Mouse (Mus musculus): Measurements from ENCODE around the gene Gfod1.

Gfod1 gene

DNA sequence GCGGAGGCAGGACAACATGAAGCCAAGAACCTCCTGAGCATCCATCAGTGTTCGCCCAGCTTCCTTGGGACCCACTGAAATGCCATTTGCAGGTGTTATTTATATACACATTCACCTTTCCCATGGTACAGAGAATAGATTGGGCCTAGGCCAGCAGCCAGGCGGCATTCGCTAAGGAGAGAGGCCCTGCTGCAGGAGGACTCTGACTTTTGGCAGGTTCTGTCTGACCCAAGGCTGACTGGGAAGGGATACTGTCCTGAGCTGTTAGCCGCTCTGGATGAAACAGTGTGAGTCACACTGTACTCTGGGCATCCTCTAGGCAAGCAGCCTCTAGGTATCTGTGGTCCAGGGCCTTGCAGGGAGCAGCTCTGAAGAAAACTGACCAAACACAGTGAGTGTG, 6.4 kb downstream of the Gfod1 start:
- DNase-seq = no peak

DNA sequence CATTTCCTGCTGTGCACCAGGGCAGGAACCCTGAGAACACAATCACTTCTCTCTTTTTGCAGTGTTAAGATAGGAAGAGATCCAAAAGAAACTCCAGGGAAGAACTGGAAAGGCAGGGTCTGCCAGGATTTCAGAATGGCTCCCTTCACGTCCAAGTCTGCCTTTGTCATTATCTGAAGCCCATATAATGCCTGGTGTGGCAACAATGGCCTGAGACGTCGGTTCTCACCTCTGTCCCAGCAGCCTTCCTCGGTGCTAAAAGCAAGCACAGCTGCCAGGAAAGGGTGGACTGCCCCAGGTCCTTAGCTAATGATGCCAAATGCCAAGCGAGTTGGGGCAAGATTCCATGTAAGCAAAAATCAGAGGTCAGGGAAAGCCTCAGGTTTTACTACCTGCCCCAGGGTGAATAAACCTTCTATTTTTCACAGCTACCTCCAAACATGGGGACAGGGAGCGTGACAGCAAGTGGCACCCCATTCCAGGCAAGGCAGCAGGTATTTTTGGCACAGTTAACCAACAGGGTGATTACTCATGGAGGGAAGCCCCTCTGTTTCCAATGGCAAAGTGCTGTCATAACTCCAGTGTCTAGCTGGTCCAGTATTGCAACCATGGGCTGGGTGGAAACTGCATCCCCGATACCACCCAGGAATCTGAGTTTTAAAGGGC, 7.7 kb downstream of the Gfod1 start:
- no peak for DNase-seq

DNA sequence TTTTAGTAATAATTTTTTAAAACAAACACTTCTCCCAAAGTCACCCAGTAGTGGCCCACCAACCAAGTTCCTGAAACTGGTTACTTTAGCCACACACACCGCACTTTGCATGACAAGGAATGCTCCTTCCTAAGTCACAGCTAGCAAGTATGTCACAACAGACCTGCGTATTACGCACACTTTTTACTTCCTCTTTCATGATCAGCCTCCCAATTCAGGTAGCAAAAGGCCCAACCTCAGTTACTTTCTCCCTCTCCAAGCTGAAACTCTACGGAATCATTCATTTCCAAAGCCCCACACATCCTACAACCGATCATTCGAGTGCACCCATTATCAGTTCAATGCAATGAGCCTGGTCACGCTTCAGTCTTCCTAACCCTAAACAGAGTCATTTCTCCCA, 8.3 kb downstream of the Gfod1 start:
- no peak for DNase-seq

DNA sequence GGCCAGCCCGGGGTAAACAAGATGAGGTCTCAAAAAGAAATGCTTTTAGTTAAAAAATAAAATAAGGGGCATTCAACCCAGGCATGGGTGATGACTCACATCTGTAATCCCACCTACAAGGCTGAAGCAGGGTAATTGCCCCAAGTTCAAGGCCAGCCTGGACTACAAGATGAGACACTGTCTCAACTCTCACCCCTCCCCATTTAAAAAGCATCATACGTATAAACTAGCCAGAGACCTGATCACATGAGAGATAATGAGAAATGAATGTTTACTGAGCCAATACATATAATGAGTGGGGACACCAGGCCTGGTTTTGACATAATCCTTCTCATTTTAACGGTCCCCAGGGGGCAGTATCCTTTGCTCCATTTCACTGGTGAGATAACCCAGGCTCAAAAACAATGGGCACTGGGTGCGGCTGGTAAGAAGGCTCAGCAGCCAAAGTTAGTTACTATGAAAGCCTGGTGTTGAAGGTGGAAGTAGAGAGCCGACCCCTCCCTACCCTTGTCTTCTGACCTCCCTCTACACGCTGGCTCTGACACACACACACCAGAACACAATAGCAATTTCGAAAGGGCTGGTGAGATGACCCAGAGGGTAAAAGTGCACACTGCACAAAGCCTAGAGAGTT, 8.9 kb downstream of the Gfod1 start:
- DNase-seq = no peak

DNA sequence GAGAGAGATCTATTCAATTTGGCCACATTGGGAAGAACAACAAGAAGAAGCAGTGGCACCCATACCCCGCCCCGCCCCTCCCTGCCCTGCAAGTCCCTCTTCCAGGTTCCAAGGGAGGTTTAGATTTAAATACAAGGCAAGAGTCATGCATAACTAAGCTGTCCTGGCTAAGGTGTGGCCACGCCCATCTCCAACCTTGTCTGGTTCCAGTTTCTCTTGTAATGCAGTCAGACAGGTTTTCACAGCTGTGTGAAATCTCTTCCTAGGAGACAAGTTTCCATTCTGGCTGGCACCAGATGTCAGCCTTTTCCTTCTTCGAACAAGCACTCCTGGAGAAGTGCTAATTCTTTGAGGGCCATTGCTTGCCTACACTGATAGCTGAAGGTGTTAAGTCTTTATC, 11.1 kb downstream of the Gfod1 start:
- DNase-seq = no peak

DNA sequence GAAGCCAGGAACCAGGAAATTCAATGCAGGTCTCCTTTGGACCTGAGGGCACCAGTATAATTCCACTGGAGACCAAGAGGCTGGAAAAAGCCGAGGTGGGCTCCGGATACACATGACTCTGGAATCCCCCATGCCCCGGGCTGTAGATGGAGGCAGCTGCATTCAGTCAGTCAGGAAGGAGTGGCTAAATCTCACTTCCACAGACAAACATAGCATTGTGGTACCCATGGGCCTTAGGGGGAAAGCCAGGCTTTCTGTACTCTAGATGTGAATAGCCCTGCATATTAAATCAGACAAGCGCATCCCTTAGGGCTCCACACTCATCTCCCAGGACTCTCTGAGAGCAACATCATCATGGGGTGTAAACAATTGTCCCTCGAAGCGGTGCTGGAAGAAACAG, 14.9 kb downstream of the Gfod1 start:
- no peak for DNase-seq

DNA sequence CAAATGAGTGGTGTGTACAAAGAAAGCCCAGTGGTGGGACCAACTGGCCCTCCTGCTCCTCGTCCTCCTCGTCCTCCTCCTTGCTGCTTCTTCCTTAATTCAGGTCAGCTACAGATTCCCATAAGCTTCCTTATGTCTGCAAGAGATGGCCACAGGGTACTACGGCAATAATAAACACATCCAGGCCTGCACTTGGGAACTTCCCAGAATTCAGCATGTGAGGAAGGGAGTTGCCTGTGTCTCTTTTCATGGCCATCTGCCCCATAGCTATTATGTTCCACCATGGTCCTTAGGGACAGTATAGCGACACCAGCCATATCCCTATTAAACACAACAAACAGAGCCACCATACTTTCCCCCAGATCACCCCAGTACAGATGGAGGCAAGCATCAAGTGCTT, 15.5 kb downstream of the Gfod1 start:
- DNase-seq = no peak

DNA sequence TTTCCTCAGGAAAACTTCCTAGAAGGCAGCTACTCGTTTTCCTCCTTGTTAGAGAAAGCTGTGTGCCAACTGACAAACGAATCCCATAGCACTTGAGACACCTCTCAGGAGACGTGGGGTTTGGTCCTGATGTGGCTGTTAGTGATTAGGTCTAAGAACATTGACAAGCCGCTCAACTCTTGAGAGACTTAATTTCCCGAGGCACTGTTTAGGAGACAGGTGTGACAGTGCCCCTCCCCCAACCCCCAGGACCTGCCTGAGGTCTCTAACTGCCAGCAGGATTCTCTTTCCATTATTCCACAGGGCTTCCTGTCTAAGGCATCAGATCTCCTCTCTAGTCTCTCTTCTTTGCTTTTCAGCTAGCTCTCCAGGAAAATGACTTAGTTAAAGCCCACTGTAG, 15.9 kb downstream of the Gfod1 start:
- no peak for DNase-seq

DNA sequence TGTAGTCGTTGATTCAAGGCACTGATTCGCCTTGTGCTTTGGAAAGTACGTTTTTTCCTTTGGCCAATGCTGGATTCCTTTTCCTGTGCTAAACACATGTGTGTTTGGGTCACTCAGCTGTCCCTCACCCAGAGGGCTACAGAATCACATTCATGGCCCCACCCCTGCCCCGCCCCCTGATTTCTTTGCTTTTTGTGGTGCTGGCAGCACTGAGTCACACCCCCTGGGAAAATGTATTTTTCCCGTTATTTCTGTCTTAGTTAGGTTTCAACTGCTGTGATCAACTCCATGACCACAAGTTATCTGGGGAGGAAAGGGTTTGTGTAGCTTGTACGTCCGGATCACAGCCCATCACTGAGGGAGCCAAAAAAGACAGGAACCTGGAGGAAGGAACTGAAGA, 17.1 kb downstream of the Gfod1 start:
- no peak for DNase-seq

DNA sequence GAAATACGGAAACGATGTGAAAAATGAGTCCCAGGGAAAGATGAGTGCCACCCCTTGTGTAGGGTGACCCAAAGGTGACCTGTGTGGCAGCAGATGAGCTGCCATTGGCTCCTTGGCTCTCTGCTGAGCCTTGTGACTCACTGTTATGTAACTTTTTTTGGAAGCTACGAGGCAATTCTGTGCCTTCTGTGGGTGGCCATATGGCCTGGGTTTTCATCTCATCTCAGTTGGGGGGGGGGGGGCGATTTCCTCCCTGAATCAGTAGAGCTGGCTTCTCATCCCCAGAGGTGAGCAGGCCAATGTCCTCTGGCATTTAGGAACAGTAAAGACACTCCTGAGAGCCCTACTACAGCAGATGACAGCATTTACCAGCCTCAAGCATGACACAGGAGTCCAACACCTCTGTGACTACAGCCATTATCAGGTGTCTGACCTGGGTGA, 19.2 kb downstream of the Gfod1 start:
- DNase-seq = no peak

DNA sequence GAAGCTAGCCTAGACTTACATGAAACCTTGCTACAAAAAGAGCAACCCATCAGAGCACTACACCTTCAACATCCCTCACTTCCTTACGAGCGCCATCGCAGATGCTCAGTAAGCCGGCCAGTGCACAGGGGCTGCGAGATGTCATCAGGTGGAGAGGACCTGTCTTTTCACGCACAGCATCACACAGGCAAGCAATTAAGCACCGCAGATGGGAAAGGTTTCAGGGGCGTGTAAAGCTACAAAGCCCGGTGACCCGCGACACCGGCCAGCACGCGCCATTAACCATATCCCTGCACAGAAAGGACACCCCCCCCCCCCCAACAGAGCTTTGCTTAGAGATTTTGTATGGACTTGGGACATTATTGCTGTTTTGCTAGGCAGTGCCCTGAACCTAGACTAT, 30.1 kb downstream of the Gfod1 start:
- no peak for DNase-seq

DNA sequence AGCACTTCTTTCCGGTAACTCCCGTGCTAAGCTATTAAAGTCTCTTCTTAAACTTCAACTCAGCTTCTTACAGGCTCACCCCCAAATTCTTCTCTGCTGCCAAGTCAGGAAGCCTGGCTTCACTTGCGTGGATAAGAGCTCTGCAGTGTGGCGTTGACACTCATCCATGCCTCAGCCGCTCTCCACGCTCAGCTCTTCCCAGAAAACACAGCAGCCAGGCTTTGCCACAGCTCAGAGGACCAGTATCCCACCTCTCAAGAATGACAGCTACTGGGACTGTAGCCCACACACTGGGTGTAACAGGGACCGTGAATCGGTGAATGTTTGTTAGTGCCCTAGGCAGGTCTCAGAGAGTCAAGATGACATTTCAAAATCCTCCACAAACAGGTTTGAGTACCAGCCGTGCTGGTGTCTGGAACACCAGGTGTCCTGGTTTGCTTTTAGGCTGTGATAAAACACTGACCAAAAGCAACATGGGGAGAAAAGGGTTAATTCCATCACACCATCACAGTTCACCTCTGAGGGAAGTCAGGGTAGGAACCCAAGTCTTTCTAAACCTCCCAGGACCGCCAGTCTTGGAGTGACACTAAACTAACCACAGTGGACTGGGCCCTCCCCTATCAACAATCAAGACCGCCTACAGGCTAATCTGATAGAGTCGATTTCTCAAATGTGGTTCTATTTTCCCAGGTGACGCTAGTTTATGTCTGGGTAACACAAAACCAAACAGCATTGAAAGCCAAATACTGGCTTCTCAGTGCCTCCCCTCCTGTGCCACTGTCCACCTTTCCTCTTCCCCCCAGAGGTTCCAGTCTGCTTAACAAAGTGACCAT, 31.5 kb downstream of the Gfod1 start:
- no peak for DNase-seq

DNA sequence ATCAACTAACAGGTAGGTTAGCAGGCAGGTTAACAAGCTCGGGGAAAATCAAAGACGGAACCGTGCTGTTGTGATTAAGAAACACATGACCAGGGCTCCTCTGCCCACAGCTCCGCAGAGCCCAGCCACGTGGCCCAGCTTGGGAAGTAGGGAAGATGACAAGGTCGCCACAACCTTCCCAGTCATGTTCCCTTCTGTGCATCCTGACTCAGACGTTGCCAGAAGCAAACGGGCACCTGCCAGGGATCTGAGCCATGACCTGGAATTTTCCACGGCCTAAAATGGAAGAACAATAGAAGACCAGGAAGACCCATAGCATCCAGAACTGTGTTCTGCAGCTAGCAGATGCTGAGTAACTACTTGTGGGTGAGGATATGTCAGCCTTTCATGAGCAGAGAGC, 32.5 kb downstream of the Gfod1 start:
- DNase-seq = no peak

DNA sequence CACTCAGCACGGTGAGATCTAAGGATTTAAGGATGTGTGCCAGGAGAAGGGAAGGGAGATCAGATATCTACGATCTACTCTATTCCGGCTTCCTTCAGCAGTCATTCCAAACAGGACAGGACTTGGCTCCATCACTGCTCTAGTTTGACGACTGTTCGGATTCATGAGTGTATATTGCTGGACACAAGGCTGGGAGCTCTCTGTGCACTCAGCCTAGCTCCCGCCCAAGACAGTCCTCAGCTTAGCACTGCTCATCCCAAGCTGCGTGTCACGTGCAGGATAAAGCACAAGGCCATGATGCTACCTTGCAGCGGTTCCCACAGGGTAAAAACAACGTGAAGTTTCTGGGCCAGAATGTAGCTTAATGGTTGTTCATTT, 33.8 kb downstream of the Gfod1 start:
- DNase-seq = no peak

DNA sequence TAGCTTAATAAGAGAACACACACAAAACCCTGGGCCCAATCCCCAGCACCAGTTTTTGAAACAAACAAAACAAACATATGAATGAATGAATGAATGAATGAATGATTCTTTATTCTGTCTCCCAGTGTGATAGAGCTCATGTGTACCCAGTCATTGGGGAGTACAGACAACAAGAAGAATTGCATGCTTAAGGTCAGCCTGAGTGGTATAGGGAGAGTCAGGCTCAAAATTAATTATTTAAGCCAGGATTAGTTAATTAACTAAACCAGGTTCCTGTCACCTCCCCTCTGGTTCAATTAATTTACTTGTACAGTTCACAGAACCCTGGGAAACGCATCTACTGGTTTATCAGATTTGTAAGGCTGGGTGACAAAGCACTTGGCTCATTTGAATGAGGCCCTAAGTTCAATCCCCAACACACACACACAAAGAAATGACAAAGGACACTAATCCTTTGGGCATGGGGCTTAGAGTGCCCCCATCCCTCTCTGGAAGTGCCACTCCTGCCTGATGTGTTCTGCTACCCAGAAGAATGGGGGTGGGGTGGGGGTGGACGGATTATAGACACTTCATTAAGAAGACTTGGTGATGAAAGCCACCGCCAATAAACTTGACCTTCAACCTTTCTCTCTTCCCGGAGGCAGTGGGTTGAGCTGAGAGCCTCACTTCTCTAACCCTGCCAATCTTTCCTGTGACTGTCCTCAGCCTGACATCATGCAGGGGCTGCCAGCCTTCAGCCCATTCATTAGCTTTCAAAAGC, 34.3 kb downstream of the Gfod1 start:
- DNase-seq = no peak

DNA sequence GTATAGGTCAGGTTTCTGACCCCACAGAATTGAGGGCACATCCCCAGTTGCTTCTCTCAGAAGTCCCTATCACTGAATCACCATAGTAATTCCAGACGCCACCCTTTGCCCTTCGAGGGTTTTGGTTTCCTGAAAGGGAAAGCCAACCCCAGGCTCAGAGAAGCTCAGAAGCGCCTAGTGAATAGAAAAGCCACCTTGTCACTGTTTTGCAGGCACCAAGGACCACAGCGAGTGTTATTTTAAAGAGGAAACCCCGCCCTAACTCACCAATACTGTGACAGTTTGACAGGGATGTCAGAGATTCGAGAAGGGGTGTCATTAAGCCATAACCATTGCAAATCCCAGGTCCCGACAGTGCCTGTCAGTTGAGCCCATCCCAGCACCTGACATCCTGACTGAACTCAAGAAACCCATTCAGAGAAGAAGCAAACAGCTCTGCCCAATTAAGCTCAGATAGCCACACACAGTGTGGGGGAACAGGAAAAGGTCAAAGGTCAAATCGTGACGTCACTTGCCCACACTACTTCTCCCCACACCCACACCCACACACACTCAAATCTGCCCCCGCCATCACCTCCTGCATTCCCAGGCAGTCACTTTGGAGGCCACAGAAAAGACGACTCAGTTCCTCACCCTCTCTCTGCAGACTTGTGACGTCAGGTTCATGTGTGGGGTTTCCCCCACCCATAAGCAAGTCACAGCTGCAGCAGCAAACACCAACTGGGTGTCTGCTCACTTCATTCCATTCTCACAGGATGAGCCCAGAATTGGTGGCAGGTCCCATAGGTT, 35.2 kb downstream of the Gfod1 start:
- peak; percentile 48 to 68 for DNase-seq

DNA sequence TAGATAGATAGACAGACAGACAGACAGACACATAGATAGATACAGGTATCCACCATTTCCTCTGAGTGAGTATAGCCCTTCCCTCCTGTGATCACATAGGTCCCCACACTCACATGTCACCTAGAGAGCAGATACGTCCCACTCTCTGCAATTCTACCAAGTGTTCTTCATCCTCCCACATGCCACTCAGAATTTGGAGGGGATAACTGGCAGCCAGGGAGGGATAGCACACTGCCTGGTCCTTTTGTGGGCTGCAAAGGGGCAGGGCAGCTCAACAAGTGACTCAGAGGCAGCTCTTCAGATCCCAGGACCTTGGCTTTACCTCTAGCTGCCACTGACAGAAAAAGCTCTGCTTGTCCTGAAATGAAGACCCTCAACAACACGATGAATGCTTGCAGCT, 36.1 kb downstream of the Gfod1 start:
- DNase-seq = no peak

DNA sequence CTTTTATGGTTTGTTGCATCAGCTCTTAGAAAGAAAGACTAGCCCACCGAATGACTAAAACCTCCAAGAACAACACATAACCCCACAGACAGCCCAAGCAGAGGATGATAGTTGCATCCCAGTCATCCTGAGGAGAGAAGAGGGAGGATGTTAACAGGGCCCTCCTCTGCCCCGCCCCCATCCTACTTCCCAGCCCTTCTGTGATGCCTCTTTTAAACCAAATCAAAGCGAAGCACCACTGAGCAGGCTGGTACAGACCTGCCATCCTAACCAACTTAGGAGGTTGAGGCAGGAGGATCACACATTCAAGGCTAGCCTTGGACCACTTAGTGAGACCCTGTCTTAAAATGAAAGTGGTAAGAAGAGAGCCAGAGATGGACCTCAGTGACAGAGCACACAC, 36.8 kb downstream of the Gfod1 start:
- DNase-seq = no peak

DNA sequence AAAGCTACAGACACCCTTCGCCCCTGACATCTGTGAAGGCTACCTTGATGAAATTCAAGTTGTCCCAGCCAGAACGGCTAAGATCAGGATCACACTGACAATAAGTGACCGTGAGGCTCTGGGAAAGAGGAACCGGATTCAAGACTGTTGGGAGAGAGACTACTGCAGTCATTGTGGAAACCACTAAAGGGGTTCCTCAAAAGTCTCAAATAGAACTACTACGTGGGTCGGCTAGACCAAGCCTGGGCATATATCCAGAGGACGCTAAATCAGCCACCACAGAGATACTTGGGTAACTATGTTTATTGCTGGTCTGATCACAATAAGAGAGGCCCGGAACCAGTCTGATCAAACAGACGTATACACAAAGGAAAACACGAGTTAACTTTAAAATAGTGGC, 37.6 kb downstream of the Gfod1 start:
- DNase-seq = no peak

DNA sequence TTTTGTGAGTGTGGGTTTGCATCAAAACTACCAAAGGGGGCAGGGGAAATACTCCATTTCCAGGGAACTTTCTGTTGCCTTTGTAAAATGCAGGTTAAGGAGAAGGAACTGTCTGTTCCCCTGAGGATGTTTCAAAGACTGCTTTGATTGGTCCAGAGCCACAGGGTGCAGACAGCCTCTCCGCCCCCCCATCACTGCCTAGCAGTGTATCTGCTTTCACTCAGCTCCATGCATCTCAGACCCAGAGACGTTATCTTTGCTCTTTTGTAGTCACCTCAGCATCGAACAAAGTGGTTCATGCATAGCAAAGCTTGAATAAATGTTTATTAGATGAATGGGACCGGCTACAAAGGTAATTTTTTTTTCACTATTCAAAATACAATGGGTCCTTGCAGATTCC, 38.9 kb downstream of the Gfod1 start:
- DNase-seq = no peak

DNA sequence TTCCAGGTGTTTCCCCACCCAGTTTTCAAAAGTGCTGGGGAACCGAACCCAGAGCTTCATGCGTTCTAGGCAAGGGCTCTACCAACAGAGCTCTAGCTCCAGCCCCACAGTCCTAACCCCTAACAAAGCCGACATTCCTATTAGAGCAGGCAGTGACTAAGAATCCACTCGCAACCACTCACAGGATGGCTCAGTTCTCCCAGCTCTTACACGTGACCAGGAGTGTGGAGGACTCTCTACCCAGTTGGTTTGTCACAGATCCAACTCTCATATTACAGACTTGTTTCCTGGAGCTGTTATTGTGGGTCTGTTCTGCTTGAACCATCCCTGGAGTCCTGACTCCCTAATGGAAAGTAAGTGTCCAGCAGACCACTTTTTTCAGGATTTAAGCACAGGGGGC, 40.3 kb downstream of the Gfod1 start:
- no peak for DNase-seq

DNA sequence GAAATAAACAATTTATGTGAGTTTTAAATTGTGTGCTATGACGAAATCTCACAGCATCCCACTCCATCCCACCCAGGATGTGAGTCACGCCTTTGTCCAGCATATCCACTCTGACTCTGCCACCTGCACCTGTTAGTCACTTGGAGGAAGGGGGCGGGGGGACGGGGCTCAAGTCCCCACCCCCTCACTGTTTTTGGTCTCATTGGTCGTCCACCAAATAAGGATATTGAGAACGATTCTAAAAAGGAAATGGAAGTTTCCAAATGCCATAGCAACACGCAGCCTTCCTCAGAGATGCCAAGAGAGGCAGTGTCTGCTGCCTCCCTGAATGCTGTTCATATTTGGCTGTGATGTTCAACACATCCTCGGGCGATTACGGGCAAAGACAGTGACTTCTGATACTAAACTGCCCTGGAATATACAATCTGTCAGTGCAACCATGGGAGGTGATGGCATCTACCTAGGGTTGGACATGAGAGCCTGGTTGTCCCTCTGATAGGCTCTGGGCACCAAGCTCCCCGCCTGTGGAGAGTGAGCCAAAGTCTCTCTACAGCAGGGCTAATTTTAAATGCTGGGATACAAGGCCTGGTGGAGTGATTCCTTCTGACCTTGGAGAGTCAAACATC, 41.7 kb downstream of the Gfod1 start:
- no peak for DNase-seq
